Mouse (Mus musculus) natural killer cell, adult 2 months (primary cell): ENCODE data around the gene 0610010F05Rik.

Source experiments
- DNase-seq, 2 experiments: peaks; one replicate each; pipeline ENCODE4 v3.0.0; 2022; ENCODE audit warnings: low spot score in 2 of 2

Gene 0610010F05Rik

DNA sequence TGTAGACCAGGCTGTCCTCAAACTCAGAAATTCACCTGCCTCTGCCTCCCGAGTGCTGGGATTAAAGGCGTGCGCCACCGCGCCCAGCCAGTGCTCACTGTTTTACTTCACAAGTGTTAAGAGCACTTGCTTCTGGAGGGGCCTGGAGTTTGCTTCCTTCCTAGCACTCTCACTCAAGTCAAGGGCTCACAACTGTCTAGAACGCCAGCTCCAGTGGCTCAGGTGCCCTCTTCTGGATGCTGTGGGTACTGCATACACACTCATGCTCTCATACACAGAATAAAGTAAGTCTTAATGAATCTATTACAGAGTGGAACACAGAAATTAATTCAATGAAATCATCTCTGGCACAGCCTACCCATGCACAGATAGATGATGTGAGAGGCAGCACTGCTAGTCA lies 67.7 kb downstream of the 0610010F05Rik start:
- peak; percentile 41 to 65 for DNase-seq

DNA sequence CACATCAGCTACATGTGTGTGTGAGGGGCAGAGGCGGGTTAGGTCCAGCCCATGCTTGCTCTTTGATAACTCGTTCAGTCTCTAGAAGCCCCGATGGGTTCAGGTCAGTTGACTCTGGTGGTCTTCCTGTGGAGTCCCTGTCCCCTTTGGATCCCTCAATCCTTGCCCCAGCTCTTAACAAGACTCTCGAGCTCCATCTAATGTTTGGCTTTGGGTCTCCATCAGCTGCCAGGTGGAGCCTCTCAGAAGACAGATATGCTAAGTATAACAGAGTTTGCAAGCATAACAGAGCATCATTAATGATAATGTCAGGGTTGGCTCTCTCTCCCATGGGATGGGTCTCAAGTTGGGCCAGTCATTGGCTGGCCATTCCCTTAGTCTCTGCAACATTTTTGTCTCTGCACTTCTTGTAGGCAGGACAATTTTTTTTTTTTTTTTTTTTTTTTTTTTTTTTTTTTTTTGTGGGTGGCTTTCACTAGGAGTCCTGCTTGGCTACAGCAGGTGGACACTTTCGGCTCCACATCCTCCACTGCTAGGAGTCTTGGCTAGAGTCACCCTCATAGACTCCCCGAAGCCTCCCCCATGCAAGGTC lies 76.3 kb downstream of the 0610010F05Rik start:
- DNase-seq, result no peak

GRCm38 (mm10) chr11:23537446-23537845 lies 96.0 kb downstream of the 0610010F05Rik start:
- no peak for DNase-seq

GRCm38 (mm10) chr11:23520473-23521205 lies 112.8 kb downstream of the 0610010F05Rik start, which contains the start of gene 1700093K21Rik:
1700093K21Rik (minus strand) TSS chr11:23521155.
- no peak for DNase-seq

- no peak for DNase-seq
Observed at GRCm38 (mm10) chr11:23518981-23519380, 114.5 kb downstream of the 0610010F05Rik start.

- DNase-seq, result no peak
Observed at GRCm38 (mm10) chr11:23515315-23515714, 118.1 kb downstream of the 0610010F05Rik start.
